Mouse (Mus musculus) MEL (cell line): ENCODE measurements at regions not wholly inside any gene's neighbourhood (a gene's known extent, or its start where the extent isn't known, plus 50 kb on each side); places are given as distances from the start of the nearest gene placed in this dataset.

ENCODE experiments used
- DNase-seq: peaks from one replicate; pipeline ENCODE4 v3.0.0; 2011; ENCODE audit warnings: low read depth, low spot score
- H3K27ac ChIP-seq: 2 replicates; pipeline ENCODE4 v1.5.1; 2012; ENCODE audit warnings: low read depth, mild to moderate bottlenecking, control low read depth, low read length, moderate library complexity; ENCODE audit not compliant: control insufficient read depth
- H3K27me3 ChIP-seq, 2 experiments: fragments of 150-350 bp in 1 of 2; sonication (generic) in 1 of 2; 2 replicates each; pipeline ENCODE4 v1.6.1; 2012; ENCODE audit warnings: low read length in 2 of 2, mild to moderate bottlenecking in 2 of 2, improper control_type of control experiment in 1 of 2, moderate library complexity in 1 of 2; ENCODE audit not compliant: insufficient read depth in 2 of 2, control insufficient read depth in 1 of 2
- H3K36me3 ChIP-seq, 2 experiments: 2 replicates each; pipeline ENCODE4 v1.6.1; 2012 to 2014; ENCODE audit warnings: low read length in 2 of 2, improper control_type of control experiment in 1 of 2, inconsistent platforms in 1 of 2, mild to moderate bottlenecking in 1 of 2; ENCODE audit not compliant: insufficient read depth in 2 of 2, control insufficient read depth in 1 of 2
- H3K4me1 ChIP-seq, 2 experiments: fragments of 150-350 bp in 1 of 2; sonication (generic) in 1 of 2; 2 replicates each; pipeline ENCODE4 v1.6.1; 2012; ENCODE audit warnings: low read length in 2 of 2, improper control_type of control experiment in 1 of 2, mild to moderate bottlenecking in 1 of 2; ENCODE audit not compliant: insufficient read depth in 2 of 2, control insufficient read depth in 1 of 2
- H3K4me3 ChIP-seq, 2 experiments: fragments of 150-350 bp in 1 of 2; sonication (generic) in 1 of 2; 2 replicates each; pipeline ENCODE4 v1.5.1; 2012; ENCODE audit warnings: low read depth in 2 of 2, low read length in 2 of 2, mild to moderate bottlenecking in 2 of 2, moderate library complexity in 2 of 2, control low read depth in 1 of 2, improper control_type of control experiment in 1 of 2; ENCODE audit not compliant: control insufficient read depth in 1 of 2, insufficient read depth in 1 of 2
- H3K79me2 ChIP-seq: 2 replicates; pipeline ENCODE4 v1.6.1; 2012; ENCODE audit warnings: mild to moderate bottlenecking, low read length, moderate library complexity; ENCODE audit not compliant: control insufficient read depth, poor library complexity, insufficient read depth
- H3K9ac ChIP-seq: 2 replicates; pipeline ENCODE4 v1.6.1; 2012; ENCODE audit warnings: low read depth, mild to moderate bottlenecking, control low read depth, low read length, moderate library complexity; ENCODE audit not compliant: control insufficient read depth, poor library complexity, severe bottlenecking
- H3K9me3 ChIP-seq: fragments of 150-350 bp; sonication (generic); replicated peaks from 2 replicates; pipeline ENCODE4 v1.6.1; 2012; ENCODE audit warnings: mild to moderate bottlenecking, low read length, improper control_type of control experiment, moderate library complexity; ENCODE audit not compliant: insufficient read depth
- BHLHE40 ChIP-seq: IDR thresholded peaks from 2 replicates; pipeline ENCODE4 v1.6.1; 2012; ENCODE audit warnings: low read depth, mild to moderate bottlenecking, inconsistent platforms, low read length, improper control_type of control experiment, borderline replicate concordance
- CHD1 ChIP-seq: IDR thresholded peaks from 2 replicates; pipeline ENCODE4 v1.6.1; 2012; ENCODE audit warnings: low read depth, mild to moderate bottlenecking, inconsistent platforms, low read length, improper control_type of control experiment
- CHD2 ChIP-seq: IDR thresholded peaks from 2 replicates; pipeline ENCODE4 v1.6.1; 2011; ENCODE audit warnings: low read length, improper control_type of control experiment
- CTCF ChIP-seq, 3 experiments: IDR thresholded peaks in 2 of 3; conservative IDR thresholded peaks in 1 of 3; 2 replicates each; pipeline ENCODE4 v1.5.1; 2011 to 2012; ENCODE audit warnings: low read length in 3 of 3, low read depth in 2 of 3, mild to moderate bottlenecking in 2 of 3, improper control_type of control experiment in 1 of 3, inconsistent platforms in 1 of 3, mixed read lengths in 1 of 3, moderate library complexity in 1 of 3; ENCODE audit not compliant: control insufficient read depth in 1 of 3, insufficient read depth in 1 of 3, poor library complexity in 1 of 3, severe bottlenecking in 1 of 3
- E2F4 ChIP-seq: IDR thresholded peaks from 2 replicates; pipeline ENCODE4 v1.6.1; 2011; ENCODE audit warnings: low read depth, low read length, improper control_type of control experiment, borderline replicate concordance
- EP300 ChIP-seq, 2 experiments: IDR thresholded peaks; 2 replicates each; pipeline ENCODE4 v1.6.1; 2011; ENCODE audit warnings: improper control_type of control experiment in 2 of 2, low read length in 2 of 2, low read depth in 1 of 2, mild to moderate bottlenecking in 1 of 2
- ETS1 ChIP-seq: IDR thresholded peaks from 2 replicates; pipeline ENCODE4 v1.6.1; 2012; ENCODE audit warnings: low read depth, mild to moderate bottlenecking, inconsistent platforms, low read length, improper control_type of control experiment, moderate library complexity
- GABPA ChIP-seq: IDR thresholded peaks from 2 replicates; pipeline ENCODE4 v1.6.1; 2012; ENCODE audit warnings: low read depth, mild to moderate bottlenecking, inconsistent platforms, low read length, improper control_type of control experiment, moderate library complexity
- GATA1 ChIP-seq: IDR thresholded peaks from 2 replicates; pipeline ENCODE4 v1.6.1; 2011; ENCODE audit warnings: low read depth, low read length, improper control_type of control experiment
- HCFC1 ChIP-seq: IDR thresholded peaks from 2 replicates; pipeline ENCODE4 v1.6.1; 2012; ENCODE audit warnings: low read depth, mild to moderate bottlenecking, inconsistent platforms, low read length, improper control_type of control experiment, moderate library complexity
- JUND ChIP-seq: IDR thresholded peaks from 2 replicates; pipeline ENCODE4 v1.6.1; 2011; ENCODE audit warnings: low read depth, mild to moderate bottlenecking, improper control_type of control experiment, low read length
- KAT2A ChIP-seq: conservative IDR thresholded peaks from 2 replicates; pipeline ENCODE4 v1.6.1; 2012; ENCODE audit warnings: low read depth, low read length, improper control_type of control experiment, inconsistent platforms
- MAFK ChIP-seq: IDR thresholded peaks from 2 replicates; pipeline ENCODE4 v1.6.1; 2011; ENCODE audit warnings: low read depth, mild to moderate bottlenecking, low read length, improper control_type of control experiment, borderline replicate concordance
- MAX ChIP-seq: IDR thresholded peaks from 2 replicates; pipeline ENCODE4 v1.6.1; 2011; ENCODE audit warnings: low read length, improper control_type of control experiment
- MAZ ChIP-seq: IDR thresholded peaks from 2 replicates; pipeline ENCODE4 v1.6.1; 2012; ENCODE audit warnings: low read depth, mild to moderate bottlenecking, inconsistent platforms, low read length, improper control_type of control experiment
- MEF2A ChIP-seq: IDR thresholded peaks from 2 replicates; pipeline ENCODE4 v1.6.1; 2014; ENCODE audit warnings: low read depth, mild to moderate bottlenecking, inconsistent platforms, low read length, improper control_type of control experiment; ENCODE audit not compliant: poor library complexity, insufficient replicate concordance, severe bottlenecking; ENCODE audit errors: extremely low read depth
- MXI1 ChIP-seq: IDR thresholded peaks from 2 replicates; pipeline ENCODE4 v1.6.1; 2011; ENCODE audit warnings: mild to moderate bottlenecking, low read depth, low read length, improper control_type of control experiment
- MYC ChIP-seq: IDR thresholded peaks from 2 replicates; pipeline ENCODE4 v1.6.1; 2011; ENCODE audit warnings: low read depth, mild to moderate bottlenecking, low read length, improper control_type of control experiment, moderate library complexity
- NELFE ChIP-seq: IDR thresholded peaks from 2 replicates; pipeline ENCODE4 v1.6.1; 2011; ENCODE audit warnings: low read depth, low read length, improper control_type of control experiment
- POLR2A ChIP-seq, 2 experiments: IDR thresholded peaks; 2 replicates each; pipeline ENCODE4 v1.6.1; 2011 to 2012; ENCODE audit warnings: low read length in 2 of 2, mild to moderate bottlenecking in 2 of 2, control low read depth in 1 of 2, improper control_type of control experiment in 1 of 2, low read depth in 1 of 2, moderate library complexity in 1 of 2; ENCODE audit not compliant: control insufficient read depth in 1 of 2, insufficient read depth in 1 of 2, poor library complexity in 1 of 2
- POLR2AphosphoS2 ChIP-seq: IDR thresholded peaks from 2 replicates; pipeline ENCODE4 v1.6.1; 2011; ENCODE audit warnings: low read length, improper control_type of control experiment
- POLR2AphosphoS5 ChIP-seq: IDR thresholded peaks from 2 replicates; pipeline ENCODE4 v1.6.1; 2012; ENCODE audit warnings: low read depth, borderline replicate concordance, mild to moderate bottlenecking, inconsistent platforms, low read length, moderate library complexity, mixed read lengths
- RAD21 ChIP-seq: IDR thresholded peaks from 2 replicates; pipeline ENCODE4 v1.6.1; 2011; ENCODE audit warnings: mild to moderate bottlenecking, low read depth, low read length, improper control_type of control experiment
- TCF12 ChIP-seq: IDR thresholded peaks from 2 replicates; pipeline ENCODE4 v1.6.1; 2014; ENCODE audit warnings: low read depth, mild to moderate bottlenecking, inconsistent platforms, low read length, improper control_type of control experiment, moderate library complexity
- ZC3H11A ChIP-seq: IDR thresholded peaks from 2 replicates; pipeline ENCODE4 v1.6.1; 2012; ENCODE audit warnings: low read depth, mild to moderate bottlenecking, inconsistent platforms, low read length, improper control_type of control experiment
- ZKSCAN1 ChIP-seq: IDR thresholded peaks from 2 replicates; pipeline ENCODE4 v1.6.1; 2012; ENCODE audit warnings: low read depth, mild to moderate bottlenecking, inconsistent platforms, low read length, improper control_type of control experiment, moderate library complexity
- ZMIZ1 ChIP-seq: IDR thresholded peaks from 2 replicates; pipeline ENCODE4 v1.6.1; 2012; ENCODE audit warnings: low read depth, mild to moderate bottlenecking, inconsistent platforms, low read length, improper control_type of control experiment, moderate library complexity

DNA sequence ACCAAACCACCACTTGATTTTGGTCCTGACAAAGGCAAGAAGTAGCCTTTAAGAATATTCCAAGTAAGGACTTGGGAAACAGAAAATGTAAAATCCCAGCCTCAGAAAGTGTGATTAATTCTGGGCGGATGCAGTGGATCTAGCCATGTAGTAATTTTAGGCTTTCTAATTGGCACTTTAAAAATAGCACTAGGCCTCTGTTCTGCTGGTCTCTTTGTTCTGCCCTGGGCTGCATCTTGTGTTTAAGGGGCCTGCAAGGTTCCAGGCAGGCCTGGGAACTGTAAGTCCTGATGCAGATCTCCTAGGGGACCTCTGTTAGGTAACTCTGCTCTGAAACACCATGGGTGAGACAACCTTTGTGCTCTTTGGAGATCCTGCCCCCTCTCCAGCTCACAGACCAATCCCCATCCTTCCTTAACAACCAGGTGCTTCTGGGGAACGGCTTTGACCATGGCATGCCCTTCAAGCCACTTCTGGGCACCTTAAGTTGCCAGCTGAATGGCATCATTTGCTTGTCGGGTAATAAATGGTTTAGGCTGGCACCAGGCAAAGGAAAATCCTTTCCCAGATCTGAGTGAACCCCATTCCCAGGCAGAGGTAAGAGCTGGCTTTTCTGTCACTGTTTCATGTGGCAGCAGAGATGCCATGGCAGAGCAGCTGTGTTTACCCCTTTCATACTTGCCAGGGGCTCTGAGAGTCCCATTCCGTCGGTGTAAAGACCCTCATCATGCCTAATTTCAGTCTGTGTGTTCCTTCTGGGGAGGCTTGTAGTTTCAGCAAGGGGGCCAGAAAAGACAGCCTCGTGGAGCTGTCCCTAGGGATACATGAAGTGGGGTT is 115.3 kb upstream of the Peli2 start:
- no peak for TF ChIP-seq POLR2AphosphoS2
- no peak for TF ChIP-seq NELFE
- TF ChIP-seq JUND, result no peak
- no peak for TF ChIP-seq E2F4
- no peak for TF ChIP-seq HCFC1
- TF ChIP-seq TCF12, result no peak
- no peak for TF ChIP-seq MAZ
- no peak for TF ChIP-seq ZKSCAN1
- no peak for TF ChIP-seq GATA1
- no peak for TF ChIP-seq CHD2
- TF ChIP-seq GABPA, result no peak
- TF ChIP-seq EP300 (IDR thresholded peaks at IDR 0.05; ENCODE audit: low read depth in 1 of 2, low read length in 2 of 2), result no peak
- no peak for TF ChIP-seq RAD21
- no peak for TF ChIP-seq KAT2A
- no peak for TF ChIP-seq POLR2A (IDR thresholded peaks at IDR 0.05; ENCODE audit: control insufficient read depth in 1 of 2, insufficient read depth in 1 of 2, low read depth in 1 of 2, low read length in 2 of 2, poor library complexity in 1 of 2)
- no peak for TF ChIP-seq ETS1
- TF ChIP-seq MAFK, result no peak
- TF ChIP-seq MAX, result no peak
- no peak for TF ChIP-seq CTCF (IDR thresholded peaks at IDR 0.05 in 2 of 3, conservative IDR thresholded peaks at IDR 0.05 in 1 of 3; ENCODE audit: control insufficient read depth in 1 of 3, insufficient read depth in 1 of 3, low read depth in 2 of 3, low read length in 3 of 3, poor library complexity in 1 of 3, severe bottlenecking in 1 of 3)
- no peak for TF ChIP-seq MYC
- H3K4me1 ChIP-seq, result no peaks in the 10 kb centered on the region
- H3K27me3 ChIP-seq, result no peaks in the 10 kb centered on the region
- H3K9me3 ChIP-seq, result no peaks in the 10 kb centered on the region
- DNase-seq, result no peak
- H3K36me3 ChIP-seq, result no peaks in the 10 kb centered on the region
- no peaks in the 10 kb centered on the region for H3K79me2 ChIP-seq
- H3K9ac ChIP-seq, result no peak overlapping the region
- no peak overlapping the region for H3K27ac ChIP-seq
- no peak overlapping the region for H3K4me3 ChIP-seq

DNA sequence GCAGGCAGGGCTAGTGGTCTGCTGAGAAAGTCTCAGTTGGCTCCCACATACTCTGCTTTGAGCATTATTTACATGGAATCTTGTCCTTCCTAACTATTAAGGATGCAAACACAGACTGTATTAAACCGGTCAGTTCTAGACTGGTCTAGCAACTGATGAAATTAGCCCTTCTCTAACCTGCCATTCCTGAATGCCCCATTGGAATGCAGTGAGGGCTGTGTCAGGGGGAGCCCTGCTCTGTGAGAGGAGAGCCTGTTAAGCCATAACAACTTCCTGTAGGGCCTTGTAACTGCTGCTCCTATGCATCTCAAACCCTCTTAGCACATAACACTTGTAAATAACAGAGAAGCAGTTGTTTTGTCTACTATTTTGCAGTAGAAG is 114.7 kb upstream of the Peli2 start:
- Histone ChIP-seq H3K79me2 (no peaks in the 10 kb centered on the region), H3K27me3 (no peaks in the 10 kb centered on the region), H3K4me1 (no peaks in the 10 kb centered on the region), H3K9ac (no peak overlapping the region), H3K9me3 (no peaks in the 10 kb centered on the region), H3K36me3 (no peaks in the 10 kb centered on the region), H3K27ac (no peak overlapping the region), H3K4me3 (no peak overlapping the region)
- no peak for DNase-seq
- no peak for TF ChIP-seq MAZ
- TF ChIP-seq POLR2AphosphoS2, result no peak
- no peak for TF ChIP-seq ZC3H11A
- no peak for TF ChIP-seq CHD1
- TF ChIP-seq NELFE, result no peak
- TF ChIP-seq MEF2A, result no peak
- TF ChIP-seq POLR2AphosphoS5, result no peak
- no peak for TF ChIP-seq BHLHE40
- TF ChIP-seq ZMIZ1, result no peak
- no peak for TF ChIP-seq MXI1
- TF ChIP-seq ETS1, result no peak
- TF ChIP-seq EP300 (IDR thresholded peaks at IDR 0.05; ENCODE audit: low read depth in 1 of 2, low read length in 2 of 2), result no peak
- no peak for TF ChIP-seq MYC
